Mouse (Mus musculus): ENCODE measurements around the gene Oaz2.

GRCm38 (mm10) chr9:65664163-65664562 lies 3.6 kb upstream of the Oaz2 start:
- TF ChIP-seq CTCF (conservative IDR thresholded peaks at IDR 0.05; ENCODE audit: low read length) (peak; percentile 27), POU5F1 (IDR thresholded peaks at IDR 0.05; ENCODE audit: borderline replicate concordance, low read length) (no peak)

Data from E14TG2a.4 (cell line).